Mouse (Mus musculus) heart, postnatal 0 days (tissue): ENCODE results near the gene Slc4a5. TPM values are rescaled to one million over a fixed set of nuclear protein-coding genes. Genes with fewer than 3 reads are reported as not detected.

ENCODE experiments used
- ATAC-seq: fragments of 200-750 bp; cut with Nextera tagmentation; 2 replicates; pipeline ENCODE4 v1.8.0; 2017; ENCODE audit warnings: low read depth, moderate number of reproducible peaks, moderate library complexity; ENCODE audit not compliant: insufficient read depth
- DNase-seq: peaks from one replicate; pipeline ENCODE4 v3.0.0-alpha.2; 2016; ENCODE audit warnings: low spot score
- H3K27ac ChIP-seq: fragments of 300-500 bp; sonication (generic); 2 replicates; pipeline ENCODE4 v1.5.1; 2014; ENCODE audit warnings: low read depth, mild to moderate bottlenecking
- H3K27me3 ChIP-seq: fragments of 300-500 bp; sonication (generic); 2 replicates; pipeline ENCODE4 v1.6.1; 2014; ENCODE audit warnings: low read length, mixed read lengths; ENCODE audit not compliant: control insufficient read depth, insufficient read depth
- H3K36me3 ChIP-seq: fragments of 300-500 bp; sonication (generic); replicated peaks from 2 replicates; pipeline ENCODE4 v1.6.1; 2014; ENCODE audit warnings: low read length, mixed read lengths; ENCODE audit not compliant: control insufficient read depth, insufficient read depth
- H3K4me1 ChIP-seq: fragments of 300-500 bp; sonication (generic); 2 replicates; pipeline ENCODE4 v1.6.1; 2014; ENCODE audit warnings: antibody characterized with exemption; ENCODE audit not compliant: control insufficient read depth, insufficient read depth
- H3K4me2 ChIP-seq: fragments of 300-500 bp; sonication (generic); 2 replicates; pipeline ENCODE4 v1.6.1; 2014; ENCODE audit warnings: low read depth, mild to moderate bottlenecking, low read length, moderate library complexity
- H3K4me3 ChIP-seq: fragments of 300-500 bp; sonication (generic); 2 replicates; pipeline ENCODE4 v1.5.1; 2014; ENCODE audit warnings: low read depth, low read length
- H3K9ac ChIP-seq: fragments of 300-500 bp; sonication (generic); replicated peaks from 2 replicates; pipeline ENCODE4 v1.6.1; 2014; ENCODE audit warnings: low read depth, low read length, mixed read lengths
- H3K9me3 ChIP-seq: fragments of 300-500 bp; sonication (generic); replicated peaks from 2 replicates; pipeline ENCODE4 v1.6.1; 2016; ENCODE audit warnings: low read length; ENCODE audit not compliant: control insufficient read depth
- CTCF ChIP-seq: IDR thresholded peaks from 2 replicates; pipeline ENCODE4 v1.5.1; 2016; ENCODE audit warnings: antibody characterized with exemption, control low read depth, low read depth
- EP300 ChIP-seq: IDR thresholded peaks from 2 replicates; pipeline ENCODE4 v1.6.1; 2016; ENCODE audit warnings: antibody characterized with exemption, low read depth
- WGBS: fragments of 180-500 bp; shearing (Covaris S2); extraction: QIAGEN DNeasy Blood & Tissue Kit; methylation state at CpG from one replicate; pipeline ENCODE4 v1.1.7; 2014; 5-methylcytosine and 5-hydroxymethylcytosine counted together
- polyA plus RNA-seq: library from polyadenylated mRNA; unstranded; fragments of >200 nt; fragmentation: Nextera tagmentation; extraction: Ambion mirVana; gene quantifications from 2 replicates; pipeline ENCODE4 v1.2.1, GENCODE M21; 2015
- total RNA-seq: library from RNA; depleted of rRNA; stranded (reverse); fragments of >200 nt; gene quantifications from 2 replicates; pipeline ENCODE4 v1.2.3, GENCODE M21; 2014; ENCODE audit warnings: low replicate concordance

The Slc4a5 gene
- total and polyA plus RNA-seq, 2 experiments from 2014 or later: 0.03 TPM; not detected in 1

- Histone ChIP-seq H3K4me2 (no peak overlapping the region), H3K4me1 (no peaks in the 10 kb centered on the region; the same call in 1 of the 2 replicates), H3K9ac (no peak overlapping the region), H3K27ac (no peak overlapping the region), H3K27me3 (no peaks in the 10 kb centered on the region), H3K36me3 (peaks cover 17% of the 10 kb centered on the region), H3K9me3 (no peaks in the 10 kb centered on the region), H3K4me3 (no peak overlapping the region)
- ATAC-seq (no peak), DNase-seq (no peak)
- TF ChIP-seq EP300 (no peak), CTCF (no peak)
- 83% methylated on average over 3 of the region's 3 CpGs for WGBS
Measured at GRCm38 (mm10) chr6:83347916-83348315, 128.3 kb downstream of the Slc4a5 start.

GRCm38 (mm10) chr6:83348873-83349272 lies 129.2 kb downstream of the Slc4a5 start, which contains the start of gene Bola3:
TSS of gene Bola3 (plus strand) at chr6:83349147.
- H3K4me2 ChIP-seq: peak within 1 kb of the TSS; percentile 77
- no peaks in the 10 kb centered on the region for H3K27me3 ChIP-seq
- no peak for DNase-seq
- peak within 1 kb of the TSS; percentile 71 for H3K9ac ChIP-seq
- TF ChIP-seq CTCF: no peak
- TF ChIP-seq EP300: no peak
- peaks cover 21% of the 10 kb centered on the region for H3K36me3 ChIP-seq
- peak within 1 kb of the TSS; percentile 52 for H3K27ac ChIP-seq
- H3K4me1 ChIP-seq: no peaks in the 10 kb centered on the region; the same call in 1 of the 2 replicates
- H3K4me3 ChIP-seq: peak within 1 kb of the TSS; percentile 66
- no peaks in the 10 kb centered on the region for H3K9me3 ChIP-seq
- 32% methylated on average over 6 of the region's 6 CpGs for WGBS
- no peak for ATAC-seq

GRCm38 (mm10) chr6:83349274-83349958 lies 129.8 kb downstream of the Slc4a5 start:
- no peaks in the 10 kb centered on the region for H3K27me3 ChIP-seq
- H3K27ac ChIP-seq: peak overlapping the region; percentile 52
- H3K9ac ChIP-seq: peak overlapping the region; percentile 71
- H3K4me1 ChIP-seq: no peaks in the 10 kb centered on the region; the same call in 1 of the 2 replicates
- TF ChIP-seq EP300 (no peak), CTCF (peak; percentile 74)
- peak overlapping the region; percentile 77 for H3K4me2 ChIP-seq
- H3K36me3 ChIP-seq: peaks cover 27% of the 10 kb centered on the region
- peak overlapping the region; percentile 66 for H3K4me3 ChIP-seq
- no peaks in the 10 kb centered on the region for H3K9me3 ChIP-seq
- peak; percentile 96 for ATAC-seq
- 0% methylated on average over 45 of the region's 53 CpGs for WGBS
- peak; percentile 75 for DNase-seq

- ATAC-seq (no peak), DNase-seq (no peak)
- Histone ChIP-seq H3K27ac (peak overlapping the region; percentile 52; the same call in 1 of the 2 replicates), H3K27me3 (no peaks in the 10 kb centered on the region), H3K4me1 (no peaks in the 10 kb centered on the region; the same call in 1 of the 2 replicates), H3K9ac (peak overlapping the region; percentile 71), H3K4me2 (peak overlapping the region; percentile 77), H3K9me3 (no peaks in the 10 kb centered on the region), H3K36me3 (peaks cover 34% of the 10 kb centered on the region), H3K4me3 (peak overlapping the region; percentile 66)
- TF ChIP-seq EP300: no peak
- TF ChIP-seq CTCF: no peak
- 71% methylated on average over 7 of the region's 7 CpGs for WGBS
Measured at GRCm38 (mm10) chr6:83350172-83350571, 130.5 kb downstream of the Slc4a5 start.

- H3K4me2 ChIP-seq: no peak overlapping the region
- peaks cover 41% of the 10 kb centered on the region for H3K36me3 ChIP-seq
- H3K27me3 ChIP-seq: no peaks in the 10 kb centered on the region
- DNase-seq (no peak), ATAC-seq (no peak)
- H3K4me1 ChIP-seq: no peaks in the 10 kb centered on the region; the same call in 1 of the 2 replicates
- no peak overlapping the region for H3K27ac ChIP-seq
- no peak overlapping the region for H3K9ac ChIP-seq
- 87% methylated on average over 16 of the region's 16 CpGs for WGBS
- no peaks in the 10 kb centered on the region for H3K9me3 ChIP-seq
- H3K4me3 ChIP-seq: no peak overlapping the region
- no peak for TF ChIP-seq EP300
- no peak for TF ChIP-seq CTCF
Measured at GRCm38 (mm10) chr6:83350851-83351405, 131.3 kb downstream of the Slc4a5 start.
